Mouse (Mus musculus) R1 (cell line): ENCODE measurements around the gene 4632433K11Rik.
A peak's percentile ranks its signal among the peaks of the same experiment; 100 is the strongest.

Experiments
- DNase-seq: peaks from one replicate; pipeline ENCODE4 v3.0.0-alpha.2; 2018; ENCODE audit warnings: low read depth, low spot score

4632433K11Rik gene

DNA sequence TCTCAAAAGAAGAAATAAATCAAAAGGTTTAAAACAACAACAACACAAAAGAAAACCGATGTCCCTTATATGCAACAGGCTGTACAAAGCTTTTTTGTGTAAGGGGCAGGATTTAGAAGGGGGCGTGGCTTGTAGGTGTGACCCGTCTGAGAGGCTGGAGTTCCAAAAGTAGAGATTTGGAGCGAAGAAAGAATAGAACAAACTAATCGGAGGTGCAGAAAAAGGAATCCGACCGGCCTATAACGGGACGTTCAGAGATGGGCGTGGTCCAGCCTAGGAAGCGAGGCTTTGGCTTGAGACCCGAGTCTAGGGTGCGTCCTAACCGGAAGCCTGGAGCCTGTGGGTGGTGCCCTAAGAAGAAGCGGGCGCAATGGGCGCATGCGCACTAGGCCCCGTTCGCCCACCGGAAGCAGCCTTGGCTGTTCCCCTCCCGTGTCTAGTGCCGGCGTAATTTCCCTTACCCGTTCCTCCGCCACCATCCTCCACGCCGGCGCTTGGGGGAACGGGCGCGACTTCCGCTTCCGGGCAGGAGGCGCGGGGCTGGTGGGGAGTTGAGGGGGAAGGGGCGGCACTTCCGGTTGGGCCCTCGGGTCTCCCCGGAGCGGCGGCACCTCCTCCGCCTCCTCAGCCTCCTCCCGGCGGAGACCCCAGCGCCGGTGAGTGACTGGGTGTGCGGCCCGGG, 13.8 kb upstream of the 4632433K11Rik start, which contains the start of the genes Zfp865 and Ccdc106:
Gene Zfp865 (plus strand): TSS at position 377 of the 682 bp plus-strand sequence.
Gene Ccdc106 (plus strand): TSS at position 554 of the 682 bp plus-strand sequence.
- peak; percentile 98 for DNase-seq

DNA sequence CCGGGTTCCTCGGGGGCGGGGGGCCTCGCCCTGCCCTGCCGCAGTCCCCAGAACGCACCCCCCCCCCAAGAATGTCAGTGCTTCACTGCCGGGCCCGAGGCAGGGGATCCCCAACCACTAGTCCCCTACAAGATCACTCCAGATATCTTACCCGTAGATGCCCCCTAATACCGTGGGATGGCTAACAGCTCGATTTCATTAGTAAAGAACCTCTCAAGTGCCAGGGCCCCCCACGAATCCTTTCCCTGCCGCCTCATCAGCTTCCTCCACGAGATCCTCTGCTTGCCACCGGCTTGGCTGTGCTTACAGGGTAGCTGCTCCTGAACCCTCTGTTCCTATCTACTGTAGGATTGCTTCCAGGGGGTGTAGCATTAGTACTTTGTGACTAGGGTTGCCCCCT, 13.2 kb upstream of the 4632433K11Rik start:
- no peak for DNase-seq

DNA sequence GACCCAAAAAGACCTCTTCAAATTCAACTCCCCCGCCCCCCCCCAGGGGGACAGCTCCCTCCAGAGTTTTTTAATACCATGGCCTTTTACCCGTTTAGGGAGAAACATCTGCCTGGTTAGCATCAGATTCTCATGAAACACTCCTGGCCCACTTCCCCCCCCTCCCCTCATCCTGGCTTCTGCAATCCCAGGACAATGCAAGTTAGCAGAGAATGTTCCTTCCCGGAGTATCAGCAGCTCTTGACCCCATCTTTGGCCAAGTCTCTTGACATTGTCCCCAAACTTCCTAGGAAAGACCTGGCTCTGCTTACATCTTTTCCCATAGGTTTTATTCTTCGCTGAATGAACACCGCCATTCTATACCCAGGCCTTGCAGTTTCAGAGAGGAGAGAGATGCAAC, 12.7 kb upstream of the 4632433K11Rik start:
- no peak for DNase-seq

DNA sequence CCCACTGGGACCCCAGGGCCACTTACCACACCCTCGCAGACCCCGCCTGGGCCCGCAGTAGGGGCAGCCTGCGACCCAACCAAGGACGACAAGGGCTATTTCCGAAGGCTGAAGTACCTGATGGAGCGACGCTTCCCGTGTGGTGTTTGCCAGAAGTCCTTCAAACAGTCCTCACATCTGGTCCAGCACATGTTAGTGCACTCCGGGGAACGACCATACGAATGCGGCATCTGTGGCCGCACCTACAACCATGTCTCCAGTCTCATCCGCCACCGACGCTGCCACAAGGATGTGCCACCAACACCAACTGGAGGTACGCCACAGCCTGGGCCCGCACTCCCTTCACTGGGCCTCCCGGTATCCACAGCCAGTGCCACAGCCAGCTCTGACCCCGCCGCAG, 4.4 kb upstream of the 4632433K11Rik start:
- DNase-seq: no peak

DNA sequence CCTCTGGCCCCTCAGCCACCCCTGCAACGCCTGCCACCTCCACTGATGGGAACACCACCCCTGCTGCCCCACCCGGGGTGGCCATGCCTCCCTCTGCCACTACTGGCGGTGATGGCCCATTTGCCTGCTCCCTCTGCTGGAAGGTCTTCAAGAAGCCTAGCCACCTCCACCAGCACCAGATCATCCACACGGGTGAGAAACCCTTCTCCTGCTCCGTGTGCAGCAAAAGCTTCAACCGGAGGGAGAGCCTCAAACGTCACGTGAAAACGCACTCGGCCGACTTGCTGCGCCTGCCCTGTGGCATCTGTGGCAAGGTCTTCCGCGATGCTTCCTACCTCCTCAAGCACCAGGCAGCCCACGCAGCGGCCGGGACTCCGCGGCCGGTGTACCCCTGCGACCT, 4.0 kb upstream of the 4632433K11Rik start:
- DNase-seq: peak; percentile 79

DNA sequence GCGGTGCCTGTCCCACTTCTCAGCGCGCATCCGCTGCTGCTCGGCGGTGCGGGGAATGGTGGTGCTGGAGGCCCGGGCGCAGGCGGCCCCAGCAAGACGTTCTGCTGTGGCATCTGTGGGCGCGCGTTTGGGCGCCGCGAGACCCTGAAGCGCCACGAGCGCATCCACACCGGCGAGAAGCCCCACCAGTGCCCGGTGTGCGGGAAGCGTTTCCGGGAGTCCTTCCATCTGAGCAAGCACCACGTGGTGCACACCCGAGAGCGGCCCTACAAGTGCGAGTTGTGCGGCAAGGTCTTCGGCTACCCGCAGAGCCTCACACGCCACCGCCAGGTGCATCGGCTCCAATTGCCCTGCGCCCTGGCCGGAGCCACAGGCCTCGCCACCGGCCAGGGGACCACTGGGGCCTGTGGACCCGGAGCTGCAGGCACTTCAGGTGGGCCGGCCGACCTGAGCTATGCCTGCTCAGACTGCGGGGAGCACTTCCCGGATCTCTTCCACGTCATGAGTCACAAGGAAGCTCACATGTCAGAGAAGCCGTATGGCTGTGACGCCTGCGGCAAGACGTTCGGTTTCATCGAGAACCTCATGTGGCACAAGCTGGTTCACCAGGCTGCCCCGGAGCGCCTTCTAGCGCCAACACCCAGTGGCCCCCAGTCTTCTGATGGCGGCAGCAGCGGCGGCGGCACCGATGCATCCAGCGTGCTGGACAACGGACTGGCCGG, 3.2 kb upstream of the 4632433K11Rik start:
- peak; percentile 82 for DNase-seq

DNA sequence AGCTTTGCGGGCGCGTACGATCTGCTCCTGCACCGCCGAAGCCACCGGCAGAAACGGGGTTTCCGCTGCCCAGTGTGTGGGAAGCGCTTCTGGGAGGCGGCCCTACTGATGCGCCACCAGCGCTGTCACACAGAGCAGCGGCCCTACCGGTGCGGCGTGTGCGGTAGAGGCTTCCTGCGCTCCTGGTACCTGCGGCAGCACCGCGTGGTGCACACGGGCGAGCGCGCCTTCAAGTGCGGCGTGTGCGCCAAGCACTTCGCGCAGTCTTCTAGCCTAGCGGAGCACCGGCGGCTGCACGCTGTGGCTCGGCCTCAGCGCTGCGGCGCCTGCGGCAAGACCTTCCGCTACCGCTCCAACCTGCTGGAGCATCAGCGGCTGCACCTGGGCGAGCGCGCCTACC, 2.4 kb upstream of the 4632433K11Rik start:
- peak; percentile 64 for DNase-seq

DNA sequence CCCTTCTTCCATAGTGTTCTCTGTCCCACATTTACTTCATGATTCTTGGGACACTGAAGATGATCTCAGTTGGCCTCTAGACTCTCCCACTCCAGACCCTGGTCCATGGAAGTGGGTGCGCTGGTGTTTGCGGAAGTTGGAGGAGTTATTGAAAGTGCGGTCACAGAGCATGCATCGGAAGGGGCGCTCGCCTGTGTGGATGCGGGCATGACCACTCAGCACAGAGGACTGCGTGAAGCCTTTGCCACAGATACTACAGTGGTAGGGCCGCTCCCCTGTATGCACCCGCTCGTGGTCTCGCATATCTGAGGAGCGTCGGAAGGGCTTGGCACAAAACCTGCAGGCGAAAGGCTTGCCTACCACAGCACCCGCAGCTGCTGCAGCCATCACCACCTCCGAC, 1.7 kb downstream of the 4632433K11Rik start:
- no peak for DNase-seq

DNA sequence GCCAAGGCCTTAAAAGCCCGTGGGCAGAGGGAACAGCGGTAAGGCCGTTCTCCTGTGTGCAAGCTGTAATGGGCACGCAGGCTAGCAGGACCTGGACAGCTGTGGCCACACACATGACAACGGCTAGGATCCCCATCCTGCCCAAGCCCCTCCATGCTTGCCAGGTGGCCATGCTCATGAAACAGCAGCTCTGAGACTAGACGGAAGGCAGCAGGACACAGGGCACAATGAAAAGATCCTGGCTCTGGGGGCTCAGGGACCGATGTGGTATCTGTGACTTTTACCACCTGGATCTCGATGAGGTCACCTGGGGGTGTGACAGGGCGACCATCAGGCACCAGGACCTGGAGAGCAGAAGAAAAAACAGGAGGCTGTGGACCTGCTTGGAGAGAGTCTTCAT, 2.2 kb downstream of the 4632433K11Rik start:
- no peak for DNase-seq

DNA sequence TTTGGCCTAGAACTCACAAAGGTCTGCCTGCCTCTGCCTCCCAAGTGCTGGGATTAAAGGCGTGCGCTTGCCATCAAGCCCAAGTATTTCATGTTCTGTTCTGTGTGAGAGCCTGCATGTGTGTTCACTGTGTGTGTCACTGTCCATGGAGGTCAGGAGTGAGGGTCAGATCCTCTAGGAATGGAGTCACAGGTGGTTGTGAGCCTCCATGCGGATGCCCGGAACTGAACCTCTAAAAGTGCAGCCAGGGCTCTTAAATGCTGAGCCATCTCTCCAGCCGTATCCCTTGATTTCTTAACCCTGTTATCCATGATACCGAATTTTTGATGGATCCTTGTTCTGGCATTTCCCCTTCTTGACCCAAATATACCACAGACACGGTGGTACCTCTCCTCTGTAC, 3.1 kb downstream of the 4632433K11Rik start:
- no peak for DNase-seq

DNA sequence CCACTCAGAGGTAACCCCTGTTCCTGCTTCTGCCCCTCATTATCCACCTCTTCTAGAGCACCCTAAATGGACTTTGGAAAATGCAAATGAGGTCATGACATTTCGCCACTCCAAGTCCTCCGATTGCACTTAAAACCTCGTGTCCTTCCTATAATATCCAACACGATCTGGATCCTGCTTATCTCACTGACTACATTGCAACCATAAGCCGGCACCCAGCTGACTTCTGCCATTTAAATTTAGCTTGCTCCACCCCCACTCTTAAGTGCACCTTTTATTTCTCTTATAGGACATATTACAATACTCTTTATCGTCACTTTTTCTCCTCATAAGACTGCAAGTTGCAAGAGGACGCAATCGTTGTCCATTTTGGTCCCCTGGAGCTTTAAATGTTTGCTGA, 3.5 kb downstream of the 4632433K11Rik start:
- DNase-seq: no peak

DNA sequence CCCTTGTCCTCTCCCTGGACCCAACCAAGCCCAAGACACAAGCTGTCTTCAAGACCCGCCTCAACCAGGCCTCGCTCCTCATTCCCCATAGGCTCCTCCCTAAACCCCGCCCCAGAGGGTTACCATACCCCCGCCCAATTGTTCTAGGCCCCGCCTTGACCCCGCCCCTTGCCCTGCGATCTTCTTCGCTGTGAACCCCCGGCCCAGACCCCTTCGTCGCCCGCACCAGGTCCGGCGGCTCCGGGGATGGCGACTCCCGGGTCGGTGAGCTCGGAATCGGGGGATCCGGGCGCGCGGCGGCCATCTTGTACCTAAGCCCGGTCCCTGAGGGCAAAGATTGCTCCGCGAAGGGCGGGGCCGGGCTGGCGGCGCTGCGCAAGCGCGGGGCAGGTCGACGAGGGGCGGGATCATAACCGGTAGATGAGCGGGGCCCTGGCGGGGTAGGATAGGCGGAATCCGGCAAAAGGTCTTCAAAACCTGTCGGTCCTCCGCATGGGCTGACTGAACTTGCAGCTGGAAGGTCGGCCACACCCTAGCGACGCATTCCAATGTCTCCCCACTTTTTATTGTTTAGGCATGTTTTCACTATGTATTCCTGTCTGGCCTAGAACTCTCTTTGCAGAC, 4.3 kb downstream of the 4632433K11Rik start, which contains the start of gene Zfp784:
Gene Zfp784 (minus strand): TSS at position 338 of the 624 bp plus-strand sequence.
- DNase-seq: peak; percentile 94

DNA sequence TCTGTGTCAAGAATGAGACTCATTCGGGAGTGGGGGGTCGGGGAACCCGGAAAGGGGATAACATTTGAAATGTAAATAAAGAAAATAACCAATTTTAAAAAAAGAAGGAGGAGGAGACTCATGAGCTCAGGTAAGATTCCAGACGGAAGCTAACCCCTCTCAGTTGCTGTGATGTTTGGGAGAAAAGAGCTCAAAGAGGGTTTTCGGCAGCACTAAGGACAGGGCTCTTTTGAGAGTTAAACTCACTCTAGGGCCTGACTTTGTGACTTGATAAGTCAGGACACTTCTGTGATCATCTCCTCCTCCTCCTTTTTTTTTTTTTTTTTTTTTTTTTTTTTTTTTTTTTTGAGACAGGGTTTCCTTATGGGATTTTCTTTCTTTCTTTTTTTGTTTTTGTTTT, 5.0 kb downstream of the 4632433K11Rik start:
- DNase-seq: peak; percentile 66

DNA sequence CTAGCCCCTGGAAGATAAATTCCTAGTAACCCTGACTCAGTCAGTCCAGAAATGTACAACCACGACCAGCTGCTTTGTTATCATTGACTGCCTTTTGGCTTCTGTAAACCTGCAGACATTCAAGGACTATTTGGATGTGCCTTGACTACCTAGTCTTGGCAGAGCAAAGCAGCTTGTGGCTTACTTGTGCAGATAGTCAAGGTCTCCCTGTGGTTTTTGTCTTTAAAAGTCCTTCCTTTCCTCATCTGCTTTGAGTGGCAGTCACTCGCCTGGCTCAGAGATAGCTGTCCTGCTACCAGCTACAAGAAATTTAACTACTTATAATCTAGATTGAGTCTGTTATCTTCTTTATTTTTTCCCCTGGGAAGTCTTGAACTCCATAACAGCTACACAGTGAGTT, 11.1 kb downstream of the 4632433K11Rik start:
- no peak for DNase-seq

DNA sequence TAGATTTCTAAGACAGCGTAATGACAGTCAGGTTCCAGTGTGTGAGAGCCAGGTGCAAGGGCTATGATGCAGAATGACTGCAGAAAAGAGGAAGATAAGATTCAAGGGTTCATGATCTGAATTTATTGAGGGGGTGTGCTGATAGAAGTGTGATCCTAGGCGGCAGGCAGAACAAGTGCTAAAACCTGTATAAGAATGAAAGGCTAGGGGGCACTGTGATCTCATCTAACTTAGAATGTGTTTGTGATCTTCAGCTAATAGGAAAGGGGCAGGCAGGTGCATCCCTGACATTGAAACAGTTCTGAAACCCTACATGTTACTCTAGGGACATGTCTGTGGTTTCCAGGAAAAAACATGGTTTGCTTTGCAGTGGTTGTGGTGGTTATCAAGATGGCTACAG, 12.2 kb downstream of the 4632433K11Rik start:
- no peak for DNase-seq

DNA sequence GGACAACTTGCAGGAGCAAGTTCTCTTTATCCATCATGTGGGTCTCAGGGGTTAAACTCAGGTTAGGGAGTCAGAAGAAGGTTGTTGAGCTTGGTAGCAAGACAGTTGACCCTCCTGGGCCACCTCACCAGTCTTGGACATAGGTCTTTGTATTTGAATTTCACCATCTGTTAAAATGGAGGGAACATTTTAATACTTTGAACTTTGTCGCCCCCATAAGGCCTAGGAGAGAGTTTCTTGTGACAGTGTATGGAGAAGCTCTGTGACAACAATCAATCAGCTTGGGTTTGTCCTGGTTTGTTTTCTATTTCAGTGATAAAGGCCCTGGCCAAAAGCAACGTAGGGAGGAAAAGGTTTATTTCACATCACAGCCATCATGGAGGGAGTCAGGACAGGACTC, 13.4 kb downstream of the 4632433K11Rik start:
- peak; percentile 48 for DNase-seq

DNA sequence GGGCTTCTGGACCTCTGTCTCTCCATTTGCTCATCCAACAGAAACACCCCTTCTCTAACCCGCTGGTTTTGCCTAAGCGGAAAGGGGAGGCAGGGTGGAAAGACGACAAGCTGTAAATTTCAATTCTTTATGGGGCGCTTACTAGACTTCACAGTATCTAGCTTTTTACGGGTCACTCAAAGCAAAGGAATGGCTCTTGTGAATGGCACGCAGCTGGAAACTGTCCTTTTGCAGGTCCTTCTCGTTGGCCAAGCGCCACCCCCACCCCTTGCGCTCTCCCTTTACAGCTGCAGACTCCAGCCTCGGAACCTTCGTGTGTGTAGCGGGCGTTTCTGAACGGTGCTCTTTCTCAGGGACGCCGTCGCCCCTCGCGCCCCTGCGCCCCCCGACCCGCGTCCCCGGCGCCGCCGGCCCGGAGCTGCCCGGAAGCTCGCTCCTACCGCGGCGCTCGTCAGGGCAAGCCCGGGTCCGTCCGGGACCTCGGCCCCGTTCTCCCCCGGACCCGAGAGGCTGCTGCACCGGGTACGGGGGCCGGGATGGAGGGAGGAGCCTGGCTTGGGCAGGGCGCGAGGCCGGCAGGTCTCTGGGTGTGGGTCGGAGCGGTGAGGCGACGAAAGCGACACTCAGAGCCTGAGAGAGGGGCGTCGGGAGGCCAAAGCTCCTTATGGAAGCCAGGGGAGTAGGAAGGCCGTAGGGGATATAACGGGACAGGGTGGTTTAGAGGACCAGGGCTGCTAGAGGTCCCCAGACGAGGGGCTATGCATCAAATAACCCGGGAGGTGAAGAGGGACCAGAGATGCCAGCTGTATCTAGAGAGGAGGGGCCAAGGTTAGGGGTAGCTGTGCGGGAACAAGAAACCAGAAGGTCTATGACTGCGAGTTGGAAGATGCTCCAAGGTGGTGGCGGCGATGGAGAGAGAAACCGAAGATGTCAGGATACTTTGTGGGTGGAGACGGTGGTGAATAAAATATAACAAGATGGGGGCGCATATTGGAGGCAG, 17.6 kb downstream of the 4632433K11Rik start, which contains the start of gene Zfp580:
Gene Zfp580 (plus strand): TSS at position 346 of the 1,000 bp plus-strand sequence.
- peak; percentile 82 for DNase-seq

DNA sequence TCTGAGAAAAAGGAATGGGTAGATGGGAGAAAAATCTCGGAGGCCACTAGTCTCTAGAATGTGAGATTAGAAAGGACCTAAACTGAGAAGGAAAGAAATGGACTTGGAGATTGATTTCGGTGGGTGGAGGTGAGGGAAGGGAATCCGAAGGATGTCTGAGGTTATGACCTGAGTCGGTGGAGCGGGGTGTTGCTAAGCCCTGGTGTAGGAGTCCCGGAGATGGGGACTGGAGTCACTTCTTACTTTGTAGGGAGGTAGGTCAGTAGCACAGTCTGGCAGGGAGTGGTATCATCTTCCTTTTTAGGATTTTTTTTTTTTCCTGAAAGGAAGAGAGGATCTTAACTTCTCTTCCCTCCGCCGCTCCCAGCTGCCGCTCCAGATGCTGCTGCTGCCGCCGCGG, 18.5 kb downstream of the 4632433K11Rik start:
- peak; percentile 43 for DNase-seq

DNA sequence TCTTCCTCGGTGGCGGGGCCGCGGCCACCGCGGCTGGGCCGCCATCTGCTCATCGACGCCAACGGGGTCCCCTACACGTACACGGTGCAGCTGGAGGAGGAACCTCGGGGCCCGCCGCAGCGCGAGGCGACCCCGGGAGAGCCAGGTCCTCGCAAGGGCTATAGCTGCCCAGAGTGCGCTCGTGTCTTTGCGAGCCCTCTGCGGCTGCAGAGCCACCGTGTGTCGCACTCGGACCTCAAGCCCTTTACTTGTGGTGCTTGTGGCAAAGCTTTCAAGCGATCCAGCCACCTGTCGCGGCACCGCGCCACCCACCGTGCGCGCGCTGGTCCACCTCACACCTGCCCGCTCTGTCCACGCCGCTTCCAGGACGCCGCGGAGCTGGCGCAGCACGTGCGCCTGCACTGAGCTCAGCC, 19.0 kb downstream of the 4632433K11Rik start:
- no peak for DNase-seq

DNA sequence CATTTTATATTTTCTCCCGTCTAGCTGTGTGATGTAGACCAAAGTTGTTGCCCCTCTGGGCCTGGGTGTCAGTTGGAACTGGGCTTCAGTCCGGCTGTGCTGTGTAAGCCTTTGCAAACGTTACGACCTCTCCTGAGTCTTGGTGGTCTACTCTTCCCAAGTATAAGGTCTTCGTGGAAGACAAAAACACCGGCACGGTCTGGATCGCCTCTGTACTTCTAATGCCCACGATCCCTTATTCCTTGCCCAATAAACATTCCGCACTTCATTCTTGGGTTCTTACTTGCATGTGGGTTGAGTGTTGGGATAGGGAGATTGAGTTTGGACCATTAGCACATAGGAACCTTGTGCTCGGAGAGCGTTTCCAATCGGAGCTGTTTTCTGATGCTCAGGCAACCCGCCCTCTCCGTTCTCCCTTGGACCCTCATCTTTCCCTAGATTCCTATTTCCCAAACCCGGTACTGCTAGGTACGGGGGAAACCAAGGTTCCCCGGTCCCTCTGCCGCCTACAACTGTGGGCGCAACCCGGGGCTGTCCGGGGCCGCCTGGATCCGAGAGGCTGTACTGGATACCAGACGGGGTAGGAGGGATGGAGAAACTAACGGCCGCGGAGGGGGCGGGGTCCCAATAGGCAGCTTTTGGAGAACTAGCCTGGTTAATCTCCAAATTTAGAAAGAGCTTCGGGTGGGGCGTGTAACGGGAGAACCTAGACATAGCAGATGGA, 19.7 kb downstream of the 4632433K11Rik start:
- peak; percentile 78 for DNase-seq
